Mouse (Mus musculus) bone marrow macrophage, adult 2 months (primary cell): ENCODE measurements around the gene Rnf40.

Source experiments
- CTCF ChIP-seq: IDR thresholded peaks from 2 replicates; pipeline ENCODE4 v1.5.1; 2012; ENCODE audit warnings: low read depth, mild to moderate bottlenecking, low read length, moderate library complexity
- POLR2A ChIP-seq: IDR thresholded peaks from 2 replicates; pipeline ENCODE4 v1.6.1; 2012; ENCODE audit warnings: mild to moderate bottlenecking, low read depth, low read length, borderline replicate concordance

GRCm38 (mm10) chr7:127628646-127629045, 40.1 kb downstream of the Rnf40 start:
- TF ChIP-seq POLR2A (no peak), CTCF (no peak)
